Mouse (Mus musculus) limb, embryonic 12.5 days (tissue): ENCODE data around the gene Tcf19. TPM values are rescaled to one million over a fixed set of nuclear protein-coding genes. Genes with fewer than 3 reads are reported as not detected.

Experiments
- ATAC-seq: fragments of 200-750 bp; cut with Nextera tagmentation; 2 replicates; pipeline ENCODE4 v1.8.0; 2017; ENCODE audit warnings: low read depth, moderate TSS enrichment; ENCODE audit not compliant: insufficient number of reproducible peaks, insufficient read depth, low FRiP score, low TSS enrichment
- H3K27ac ChIP-seq: fragments of 300-500 bp; sonication (generic); 2 replicates; pipeline ENCODE4 v1.5.1; 2016; ENCODE audit warnings: mild to moderate bottlenecking, moderate library complexity
- H3K27me3 ChIP-seq: fragments of 300-500 bp; sonication (generic); 2 replicates; pipeline ENCODE4 v1.6.1; 2016; ENCODE audit warnings: mild to moderate bottlenecking, moderate library complexity
- H3K36me3 ChIP-seq: fragments of 300-500 bp; sonication (generic); 2 replicates; pipeline ENCODE4 v1.6.1; 2016; ENCODE audit warnings: mild to moderate bottlenecking, moderate library complexity
- H3K4me1 ChIP-seq: fragments of 300-500 bp; sonication (generic); replicated peaks from 2 replicates; pipeline ENCODE4 v1.6.1; 2016
- H3K4me2 ChIP-seq: fragments of 300-500 bp; sonication (generic); 2 replicates; pipeline ENCODE4 v1.6.1; 2016; ENCODE audit warnings: mild to moderate bottlenecking, moderate library complexity
- H3K4me3 ChIP-seq: fragments of 300-500 bp; sonication (generic); replicated peaks from 2 replicates; pipeline ENCODE4 v1.5.1; 2016; ENCODE audit warnings: mild to moderate bottlenecking
- H3K9ac ChIP-seq: fragments of 300-500 bp; sonication (generic); replicated peaks from 2 replicates; pipeline ENCODE4 v1.6.1; 2016; ENCODE audit warnings: mild to moderate bottlenecking, moderate library complexity
- H3K9me3 ChIP-seq: fragments of 300-500 bp; sonication (generic); 2 replicates; pipeline ENCODE4 v1.6.1; 2016; ENCODE audit warnings: mild to moderate bottlenecking, moderate library complexity
- WGBS: fragments of 180-500 bp; shearing (Covaris S2); methylation state at CpG from one replicate; pipeline ENCODE4 v1.1.7; 2016; 5-methylcytosine and 5-hydroxymethylcytosine counted together
- polyA plus RNA-seq: library from polyadenylated mRNA; unstranded; fragments of >200 nt; fragmentation: Nextera tagmentation; extraction: Ambion mirVana; gene quantifications from 2 replicates; pipeline ENCODE4 v1.2.1, GENCODE M21; 2016

The Tcf19 gene
- polyA plus RNA-seq, 1 experiment from 2014 or later, result 62.3 TPM

- no peak overlapping the region for H3K4me2 ChIP-seq
- no peak overlapping the region for H3K27ac ChIP-seq
- WGBS, result 64% methylated on average over 15 of the region's 15 CpGs
- no peak for ATAC-seq
- H3K27me3 ChIP-seq, result no peaks in the 10 kb centered on the region
- no peak overlapping the region for H3K4me3 ChIP-seq
- H3K9ac ChIP-seq, result no peak overlapping the region
- no peaks in the 10 kb centered on the region for H3K4me1 ChIP-seq
- H3K9me3 ChIP-seq, result no peaks in the 10 kb centered on the region
- no peaks in the 10 kb centered on the region for H3K36me3 ChIP-seq
Measured at GRCm38 (mm10) chr17:35549437-35550142, 33.0 kb upstream of the Tcf19 start.

DNA sequence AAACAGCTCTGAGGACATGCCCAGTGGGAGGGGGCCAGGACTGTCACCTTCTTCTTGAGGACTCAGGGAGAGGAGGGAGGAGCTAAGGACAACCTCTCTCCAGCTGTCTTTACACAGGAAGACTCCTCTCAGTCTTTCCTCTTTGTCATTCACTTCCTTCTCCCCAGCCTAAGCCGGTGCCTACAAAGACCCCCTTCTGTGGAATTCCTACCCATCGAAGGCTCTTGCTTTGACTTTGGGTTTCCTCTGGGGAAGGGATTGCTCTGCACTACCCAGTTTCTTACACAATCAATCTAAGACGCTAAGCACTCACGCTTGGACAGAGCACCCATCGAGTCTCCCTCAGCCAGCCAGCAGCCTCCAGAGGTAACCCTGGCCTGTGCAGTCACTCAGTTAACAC, 32.0 kb upstream of the Tcf19 start:
- H3K9ac ChIP-seq, result no peak overlapping the region
- H3K36me3 ChIP-seq, result no peaks in the 10 kb centered on the region
- no peaks in the 10 kb centered on the region for H3K27me3 ChIP-seq
- H3K9me3 ChIP-seq, result no peaks in the 10 kb centered on the region
- 32% methylated on average over 5 of the region's 5 CpGs for WGBS
- no peak overlapping the region for H3K4me2 ChIP-seq
- no peaks in the 10 kb centered on the region for H3K4me1 ChIP-seq
- H3K27ac ChIP-seq, result no peak overlapping the region
- H3K4me3 ChIP-seq, result no peak overlapping the region
- ATAC-seq, result no peak

DNA sequence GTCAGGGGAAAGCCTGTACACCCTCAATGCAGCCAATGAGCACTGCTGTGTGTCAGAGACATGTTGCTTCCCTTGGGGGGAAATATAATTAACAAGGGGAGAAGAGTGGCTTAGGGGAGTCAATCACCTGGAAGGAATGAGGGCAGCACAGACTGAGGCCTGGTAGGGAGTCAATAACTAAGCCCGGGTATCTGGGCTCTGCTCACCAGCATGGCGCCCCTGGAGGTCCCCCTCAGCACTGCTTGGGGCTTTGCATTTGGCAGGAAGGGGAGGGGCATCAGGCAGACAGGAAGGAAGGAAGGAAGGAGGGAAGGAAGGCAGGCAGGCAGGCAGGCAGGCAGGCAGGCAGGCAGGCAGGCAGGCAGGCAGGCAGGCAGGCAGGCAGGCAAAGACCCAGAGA, 30.8 kb upstream of the Tcf19 start:
- H3K9me3 ChIP-seq, result no peaks in the 10 kb centered on the region
- WGBS, result 61% methylated on average over 2 of the region's 2 CpGs
- H3K36me3 ChIP-seq, result no peaks in the 10 kb centered on the region
- no peak overlapping the region for H3K4me3 ChIP-seq
- no peaks in the 10 kb centered on the region for H3K27me3 ChIP-seq
- no peak overlapping the region for H3K4me2 ChIP-seq
- H3K27ac ChIP-seq, result no peak overlapping the region
- no peak overlapping the region for H3K9ac ChIP-seq
- no peak for ATAC-seq
- no peaks in the 10 kb centered on the region for H3K4me1 ChIP-seq

DNA sequence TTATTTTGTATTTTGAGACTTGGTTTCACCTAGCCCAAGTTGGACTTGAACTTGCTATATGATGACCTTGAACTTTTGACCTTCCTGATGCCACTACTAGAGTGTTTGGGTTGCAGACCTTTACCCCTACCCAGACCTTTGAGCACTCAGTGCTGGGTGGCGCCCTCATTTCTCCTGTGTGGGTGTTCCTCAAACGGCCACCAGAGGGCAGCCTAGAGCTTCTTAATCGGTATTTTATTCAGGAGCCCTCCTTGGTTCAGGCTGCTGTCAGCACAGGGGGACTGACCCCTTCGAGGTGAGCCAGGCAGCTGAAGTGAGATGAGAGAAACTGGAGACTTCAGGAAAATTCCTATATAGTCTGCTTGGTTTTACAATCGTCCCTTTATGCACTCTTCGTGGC, 28.1 kb upstream of the Tcf19 start:
- Histone ChIP-seq H3K36me3 (no peaks in the 10 kb centered on the region), H3K9ac (no peak overlapping the region), H3K4me3 (no peak overlapping the region), H3K4me1 (no peaks in the 10 kb centered on the region), H3K9me3 (no peaks in the 10 kb centered on the region), H3K4me2 (no peak overlapping the region), H3K27ac (no peak overlapping the region), H3K27me3 (no peaks in the 10 kb centered on the region)
- WGBS, result 39% methylated on average over 6 of the region's 6 CpGs
- no peak for ATAC-seq

DNA sequence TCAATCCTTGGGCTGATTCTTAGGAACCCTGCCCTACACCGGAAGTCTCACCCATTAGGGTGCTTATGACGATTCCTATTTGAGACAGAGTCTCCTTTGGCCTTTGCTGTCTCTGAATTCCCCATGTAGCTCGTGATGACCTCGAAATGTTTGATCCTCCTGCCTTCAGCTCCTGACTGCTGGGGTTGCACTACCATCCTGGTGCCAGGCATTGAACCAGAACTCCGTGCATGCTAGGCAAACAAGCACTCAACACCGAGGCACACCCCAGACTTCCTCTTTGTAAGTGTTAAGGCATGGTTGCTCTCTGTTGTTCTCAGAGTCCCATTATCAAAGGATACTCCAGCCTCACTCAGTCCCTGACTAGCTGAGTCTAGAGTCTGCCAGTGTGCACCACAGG, 27.4 kb upstream of the Tcf19 start:
- ATAC-seq, result no peak
- Histone ChIP-seq H3K27ac (no peak overlapping the region), H3K36me3 (no peaks in the 10 kb centered on the region), H3K9ac (no peak overlapping the region), H3K4me1 (no peaks in the 10 kb centered on the region), H3K27me3 (no peaks in the 10 kb centered on the region), H3K4me3 (no peak overlapping the region), H3K9me3 (no peaks in the 10 kb centered on the region), H3K4me2 (no peak overlapping the region)
- WGBS, result 84% methylated on average over 6 of the region's 6 CpGs

- Histone ChIP-seq H3K36me3 (no peaks in the 10 kb centered on the region), H3K9ac (no peak overlapping the region), H3K27ac (no peak overlapping the region), H3K4me2 (no peak overlapping the region), H3K27me3 (no peaks in the 10 kb centered on the region), H3K9me3 (no peaks in the 10 kb centered on the region), H3K4me3 (no peak overlapping the region), H3K4me1 (no peaks in the 10 kb centered on the region)
- WGBS, result 65% methylated on average over 14 of the region's 14 CpGs
- no peak for ATAC-seq
Measured at GRCm38 (mm10) chr17:35543412-35543861, 26.8 kb upstream of the Tcf19 start.

DNA sequence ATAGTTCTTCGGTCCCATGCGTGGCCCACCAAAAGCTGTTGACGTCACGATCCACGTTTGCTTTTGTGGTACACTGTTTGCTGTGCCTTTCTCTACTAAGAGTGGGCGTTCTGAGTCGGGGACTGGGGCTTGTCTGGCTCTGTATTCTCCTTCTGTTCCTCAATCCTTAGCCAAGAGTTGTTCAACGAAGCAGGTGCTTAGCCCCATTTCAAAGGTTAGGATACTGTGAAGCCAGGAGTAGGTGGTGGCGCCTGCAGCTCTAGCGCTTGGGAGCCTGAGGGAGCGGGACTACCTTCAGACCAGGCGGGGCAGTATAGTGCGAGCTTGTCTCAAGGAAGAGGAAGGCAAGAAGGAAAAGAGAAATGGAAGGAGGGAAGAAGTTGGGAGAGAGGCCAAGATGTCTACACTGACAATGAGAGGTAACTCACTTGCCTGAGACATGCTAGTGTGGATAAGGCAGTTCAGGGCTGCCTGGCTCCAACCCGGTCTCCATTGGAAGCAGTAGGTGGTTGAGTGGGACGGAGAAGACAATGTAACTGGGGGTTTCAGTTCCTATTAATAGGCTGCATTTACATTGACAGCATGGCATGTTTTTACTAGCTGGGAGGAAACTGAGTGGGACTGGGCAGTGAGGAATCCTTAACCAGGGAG, 26.3 kb upstream of the Tcf19 start:
- Histone ChIP-seq H3K4me1 (no peaks in the 10 kb centered on the region), H3K4me3 (no peak overlapping the region), H3K36me3 (no peaks in the 10 kb centered on the region), H3K27ac (no peak overlapping the region), H3K9me3 (no peaks in the 10 kb centered on the region), H3K4me2 (no peak overlapping the region), H3K27me3 (no peaks in the 10 kb centered on the region), H3K9ac (no peak overlapping the region)
- ATAC-seq, result no peak
- WGBS, result 85% methylated on average over 15 of the region's 15 CpGs

DNA sequence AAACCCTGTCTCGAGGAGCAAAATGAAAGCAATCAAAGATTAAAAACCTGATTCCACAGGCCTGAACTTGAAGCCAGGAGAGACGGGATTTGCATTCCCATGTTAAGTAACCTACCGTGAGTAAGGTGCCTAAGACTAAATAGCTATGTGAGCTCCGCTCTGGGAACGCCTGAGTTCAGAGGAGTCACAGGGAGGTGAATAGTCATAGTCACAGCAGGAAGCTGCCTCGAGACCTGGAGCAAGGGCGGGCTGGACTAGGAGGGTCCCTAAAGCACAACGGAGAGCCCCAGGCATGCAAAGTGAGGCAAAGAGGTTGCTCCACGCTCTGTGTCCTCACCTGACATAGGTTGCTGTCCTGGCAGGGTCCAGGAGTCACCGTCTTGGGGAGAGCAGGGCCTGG, 22.9 kb upstream of the Tcf19 start:
- Histone ChIP-seq H3K4me2 (no peak overlapping the region), H3K4me1 (no peaks in the 10 kb centered on the region), H3K9me3 (no peaks in the 10 kb centered on the region), H3K4me3 (no peak overlapping the region), H3K9ac (no peak overlapping the region), H3K27ac (no peak overlapping the region), H3K27me3 (no peaks in the 10 kb centered on the region), H3K36me3 (no peaks in the 10 kb centered on the region)
- WGBS, result 52% methylated on average over 10 of the region's 10 CpGs
- ATAC-seq, result no peak

- Histone ChIP-seq H3K9ac (no peak overlapping the region), H3K4me3 (no peak overlapping the region), H3K27ac (no peak overlapping the region), H3K36me3 (no peaks in the 10 kb centered on the region), H3K27me3 (no peaks in the 10 kb centered on the region; the same call in 1 of the 2 replicates), H3K4me1 (no peaks in the 10 kb centered on the region), H3K9me3 (no peaks in the 10 kb centered on the region), H3K4me2 (no peak overlapping the region)
- 80% methylated on average over 1 of the region's 1 CpGs for WGBS
- ATAC-seq, result no peak
Measured at GRCm38 (mm10) chr17:35538476-35538875, 21.9 kb upstream of the Tcf19 start.

DNA sequence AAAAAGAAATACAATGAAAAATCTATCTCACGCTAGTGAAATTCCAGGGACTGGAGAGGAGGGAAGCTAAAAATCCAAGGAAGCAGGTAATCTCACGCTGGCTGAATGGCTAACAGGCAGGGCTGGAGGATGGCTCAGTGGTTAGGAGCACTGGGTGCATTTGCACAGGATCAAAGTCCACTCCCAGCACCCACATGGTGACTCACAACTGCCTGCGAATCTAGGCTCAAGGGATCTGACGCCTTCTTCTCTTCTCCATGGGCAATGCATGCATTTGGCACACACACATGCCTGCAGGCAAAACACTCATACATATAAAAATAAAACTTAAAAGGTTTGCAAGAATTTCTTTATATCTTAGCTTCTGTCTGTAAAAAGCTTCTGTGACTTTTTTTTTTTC, 20.8 kb upstream of the Tcf19 start:
- no peaks in the 10 kb centered on the region for H3K9me3 ChIP-seq
- no peak overlapping the region for H3K9ac ChIP-seq
- H3K27me3 ChIP-seq, result peaks cover 6% of the 10 kb centered on the region; the same call in 1 of the 2 replicates
- no peak for ATAC-seq
- no peak overlapping the region for H3K27ac ChIP-seq
- no peaks in the 10 kb centered on the region for H3K36me3 ChIP-seq
- WGBS, result 80% methylated on average over 4 of the region's 4 CpGs
- H3K4me2 ChIP-seq, result no peak overlapping the region
- no peak overlapping the region for H3K4me3 ChIP-seq
- H3K4me1 ChIP-seq, result peaks cover 5% of the 10 kb centered on the region

DNA sequence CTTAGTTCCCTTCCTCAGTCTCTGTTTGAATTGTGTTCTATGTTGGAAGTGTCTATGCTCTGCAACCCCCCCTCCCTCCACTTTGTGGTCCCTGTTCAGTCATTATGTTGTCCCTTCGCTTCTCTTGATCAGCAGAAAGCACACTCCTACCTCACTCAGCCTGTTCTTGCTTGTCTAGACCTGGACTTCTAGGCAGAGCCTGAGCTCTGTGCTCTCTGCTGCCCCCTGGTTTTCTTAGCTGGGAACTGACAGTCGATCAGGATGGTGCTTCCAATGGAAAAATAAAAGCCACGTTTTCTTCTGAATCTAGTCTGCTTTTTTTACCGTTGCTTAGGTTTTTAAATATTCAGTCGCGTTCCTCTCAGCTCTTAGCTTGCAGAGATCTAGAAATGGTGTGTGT, 17.7 kb upstream of the Tcf19 start:
- Histone ChIP-seq H3K9ac (no peak overlapping the region), H3K9me3 (no peaks in the 10 kb centered on the region), H3K4me2 (no peak overlapping the region), H3K27me3 (peaks cover 6% of the 10 kb centered on the region; the same call in 1 of the 2 replicates), H3K4me1 (peaks cover 6% of the 10 kb centered on the region), H3K36me3 (peaks cover 18% of the 10 kb centered on the region), H3K27ac (no peak overlapping the region), H3K4me3 (no peak overlapping the region)
- WGBS, result 13% methylated on average over 6 of the region's 6 CpGs
- no peak for ATAC-seq

- no peak within 1 kb of the TSS for H3K4me2 ChIP-seq
- no peaks in the 10 kb centered on the region for H3K9me3 ChIP-seq
- no peak within 1 kb of the TSS for H3K9ac ChIP-seq
- H3K36me3 ChIP-seq, result peaks cover 33% of the 10 kb centered on the region
- ATAC-seq, result peak; percentile 17; the same call in 1 of the 2 replicates
- H3K27ac ChIP-seq, result no peak within 1 kb of the TSS
- peaks cover 6% of the 10 kb centered on the region; the same call in 1 of the 2 replicates for H3K27me3 ChIP-seq
- peaks cover 6% of the 10 kb centered on the region for H3K4me1 ChIP-seq
- H3K4me3 ChIP-seq, result no peak within 1 kb of the TSS
- whole genome bisulfite sequencing, result 24% methylated on average over 7 of the region's 7 CpGs
Measured at GRCm38 (mm10) chr17:35532901-35533300, 16.3 kb upstream of the Tcf19 start, which contains the start of gene Psors1c2. TSS of gene Psors1c2 (plus strand) at chr17:35533201.
